Mouse (Mus musculus): ENCODE measurements around the gene Usp38.

The Usp38 gene

GRCm38 (mm10) chr8:80961937-80962591, 52.7 kb downstream of the Usp38 start:
- DNase-seq (ENCODE audit: low read depth, low spot score): no peak

- no peak for DNase-seq (ENCODE audit: low read depth, low spot score)
These were observed 53.6 kb downstream of the Usp38 start for GRCm38 (mm10) chr8:80961070-80961609.

GRCm38 (mm10) chr8:80959588-80960268, 55.0 kb downstream of the Usp38 start:
- DNase-seq (ENCODE audit: low read depth, low spot score): no peak

- DNase-seq (ENCODE audit: low read depth, low spot score): no peak
These were observed 57.0 kb downstream of the Usp38 start for GRCm38 (mm10) chr8:80957776-80958175.

GRCm38 (mm10) chr8:80952973-80953372, 61.8 kb downstream of the Usp38 start:
- no peak for DNase-seq (ENCODE audit: low read depth, low spot score)

- DNase-seq (ENCODE audit: low read depth, low spot score): no peak
These were observed 62.4 kb downstream of the Usp38 start for GRCm38 (mm10) chr8:80952235-80952915.

- DNase-seq (ENCODE audit: low read depth, low spot score): peak; percentile 50
These were observed 66.1 kb downstream of the Usp38 start for GRCm38 (mm10) chr8:80948405-80949183.

- DNase-seq (ENCODE audit: low read depth, low spot score): no peak
These were observed 71.0 kb downstream of the Usp38 start for GRCm38 (mm10) chr8:80943742-80944141.

- no peak for DNase-seq (ENCODE audit: low read depth, low spot score)
These were observed 73.1 kb downstream of the Usp38 start for GRCm38 (mm10) chr8:80941621-80942020.

GRCm38 (mm10) chr8:80937814-80938650, 76.7 kb downstream of the Usp38 start:
- no peak for DNase-seq (ENCODE audit: low read depth, low spot score)

All from CD4-positive, CD25-positive, alpha-beta regulatory T cell, adult 2 months (primary cell).